Mouse (Mus musculus) limb, embryonic 12.5 days (tissue): ENCODE data around the gene Itgad. TPM values are rescaled to one million over a fixed set of nuclear protein-coding genes. Genes with fewer than 3 reads are reported as not detected.

Experiments
- ATAC-seq: fragments of 200-750 bp; cut with Nextera tagmentation; 2 replicates; pipeline ENCODE4 v1.8.0; 2017; ENCODE audit warnings: low read depth, moderate TSS enrichment; ENCODE audit not compliant: insufficient number of reproducible peaks, insufficient read depth, low FRiP score, low TSS enrichment
- H3K27ac ChIP-seq: fragments of 300-500 bp; sonication (generic); 2 replicates; pipeline ENCODE4 v1.5.1; 2016; ENCODE audit warnings: mild to moderate bottlenecking, moderate library complexity
- H3K27me3 ChIP-seq: fragments of 300-500 bp; sonication (generic); 2 replicates; pipeline ENCODE4 v1.6.1; 2016; ENCODE audit warnings: mild to moderate bottlenecking, moderate library complexity
- H3K36me3 ChIP-seq: fragments of 300-500 bp; sonication (generic); 2 replicates; pipeline ENCODE4 v1.6.1; 2016; ENCODE audit warnings: mild to moderate bottlenecking, moderate library complexity
- H3K4me1 ChIP-seq: fragments of 300-500 bp; sonication (generic); replicated peaks from 2 replicates; pipeline ENCODE4 v1.6.1; 2016
- H3K4me2 ChIP-seq: fragments of 300-500 bp; sonication (generic); 2 replicates; pipeline ENCODE4 v1.6.1; 2016; ENCODE audit warnings: mild to moderate bottlenecking, moderate library complexity
- H3K4me3 ChIP-seq: fragments of 300-500 bp; sonication (generic); replicated peaks from 2 replicates; pipeline ENCODE4 v1.5.1; 2016; ENCODE audit warnings: mild to moderate bottlenecking
- H3K9ac ChIP-seq: fragments of 300-500 bp; sonication (generic); replicated peaks from 2 replicates; pipeline ENCODE4 v1.6.1; 2016; ENCODE audit warnings: mild to moderate bottlenecking, moderate library complexity
- H3K9me3 ChIP-seq: fragments of 300-500 bp; sonication (generic); 2 replicates; pipeline ENCODE4 v1.6.1; 2016; ENCODE audit warnings: mild to moderate bottlenecking, moderate library complexity
- WGBS: fragments of 180-500 bp; shearing (Covaris S2); methylation state at CpG from one replicate; pipeline ENCODE4 v1.1.7; 2016; 5-methylcytosine and 5-hydroxymethylcytosine counted together
- polyA plus RNA-seq: library from polyadenylated mRNA; unstranded; fragments of >200 nt; fragmentation: Nextera tagmentation; extraction: Ambion mirVana; gene quantifications from 2 replicates; pipeline ENCODE4 v1.2.1, GENCODE M21; 2016

Itgad gene
- polyA plus RNA-seq, 1 experiment from 2014 or later: not detected

DNA sequence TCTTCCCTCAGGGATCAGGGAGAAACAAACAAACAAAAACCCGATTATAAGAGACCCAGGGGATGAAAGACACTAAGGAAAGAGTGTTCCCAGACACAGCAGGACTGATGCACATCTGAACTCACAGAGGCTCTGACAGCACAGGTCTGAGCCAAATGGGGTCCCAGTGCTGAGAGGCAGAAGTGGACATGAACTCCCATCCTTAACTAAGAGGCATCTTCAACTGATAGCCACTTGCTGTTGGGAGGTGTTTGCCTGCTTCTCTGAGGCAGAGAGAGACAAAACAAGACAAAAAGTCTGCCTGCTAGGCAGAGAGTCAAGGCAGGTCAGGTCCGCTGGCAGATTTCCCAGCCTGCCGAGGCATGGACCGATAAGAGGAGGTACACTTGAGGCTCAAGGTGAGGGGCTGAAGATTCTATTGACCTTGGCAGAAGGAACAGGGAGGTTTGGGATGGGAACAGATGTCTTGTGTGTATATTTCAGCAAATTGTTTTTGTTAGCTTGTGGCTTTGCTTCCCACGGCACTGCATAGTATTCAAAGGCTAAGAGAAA lies 102.7 kb downstream of the Itgad start:
- Histone ChIP-seq H3K27me3 (no peaks in the 10 kb centered on the region; the same call in 1 of the 2 replicates), H3K4me1 (peaks cover 10% of the 10 kb centered on the region), H3K4me3 (no peak overlapping the region), H3K4me2 (no peak overlapping the region), H3K9ac (no peak overlapping the region), H3K27ac (no peak overlapping the region), H3K36me3 (no peaks in the 10 kb centered on the region), H3K9me3 (no peaks in the 10 kb centered on the region)
- no peak for ATAC-seq
- 65% methylated on average over 5 of the region's 5 CpGs for WGBS

GRCm38 (mm10) chr7:128265411-128265810 lies 111.2 kb downstream of the Itgad start, which contains the start of gene Slc5a2:
Gene Slc5a2 (plus strand): TSS chr7:128265657.
- 85% methylated on average over 6 of the region's 6 CpGs for WGBS
- H3K27ac ChIP-seq: no peak within 1 kb of the TSS
- no peak within 1 kb of the TSS for H3K4me3 ChIP-seq
- H3K9ac ChIP-seq: no peak within 1 kb of the TSS
- H3K4me1 ChIP-seq: no peaks in the 10 kb centered on the region
- H3K9me3 ChIP-seq: no peaks in the 10 kb centered on the region
- ATAC-seq: no peak
- peaks cover 4% of the 10 kb centered on the region; the same call in 1 of the 2 replicates for H3K36me3 ChIP-seq
- H3K4me2 ChIP-seq: no peak within 1 kb of the TSS
- no peaks in the 10 kb centered on the region; the same call in 1 of the 2 replicates for H3K27me3 ChIP-seq

GRCm38 (mm10) chr7:128266056-128266455 lies 111.9 kb downstream of the Itgad start:
- Histone ChIP-seq H3K9ac (no peak overlapping the region), H3K4me2 (no peak overlapping the region), H3K27me3 (no peaks in the 10 kb centered on the region; the same call in 1 of the 2 replicates), H3K4me3 (no peak overlapping the region), H3K9me3 (no peaks in the 10 kb centered on the region), H3K36me3 (peaks cover 10% of the 10 kb centered on the region; the same call in 1 of the 2 replicates), H3K4me1 (no peaks in the 10 kb centered on the region), H3K27ac (no peak overlapping the region)
- 79% methylated on average over 5 of the region's 5 CpGs for WGBS
- ATAC-seq: no peak

DNA sequence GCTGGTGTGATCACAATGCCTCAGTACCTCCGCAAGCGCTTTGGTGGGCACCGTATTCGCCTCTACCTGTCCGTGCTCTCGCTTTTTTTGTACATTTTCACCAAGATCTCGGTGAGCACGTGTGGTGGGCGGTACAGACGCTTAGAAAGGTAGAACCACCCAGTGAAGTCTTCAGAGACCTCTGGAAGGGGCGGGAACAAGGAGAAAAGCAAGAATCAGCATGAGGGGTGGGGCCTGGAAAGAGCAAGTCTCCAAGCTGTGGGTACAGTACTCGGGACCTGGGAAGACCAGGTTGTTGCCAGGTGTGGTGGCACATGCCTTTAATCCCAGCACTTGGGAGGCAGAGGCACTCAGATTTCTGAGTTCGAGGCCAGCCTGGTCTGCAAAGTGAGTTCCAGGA lies 113.2 kb downstream of the Itgad start:
- ATAC-seq: no peak
- Histone ChIP-seq H3K4me1 (no peaks in the 10 kb centered on the region), H3K36me3 (peaks cover 23% of the 10 kb centered on the region), H3K27me3 (no peaks in the 10 kb centered on the region; the same call in 1 of the 2 replicates), H3K4me2 (no peak overlapping the region), H3K27ac (no peak overlapping the region), H3K4me3 (no peak overlapping the region), H3K9me3 (no peaks in the 10 kb centered on the region), H3K9ac (no peak overlapping the region)
- 61% methylated on average over 13 of the region's 13 CpGs for WGBS

- Histone ChIP-seq H3K9me3 (no peaks in the 10 kb centered on the region), H3K27ac (no peak overlapping the region), H3K4me3 (no peak overlapping the region), H3K4me2 (no peak overlapping the region), H3K36me3 (peaks cover 26% of the 10 kb centered on the region), H3K4me1 (no peaks in the 10 kb centered on the region), H3K9ac (no peak overlapping the region), H3K27me3 (no peaks in the 10 kb centered on the region; the same call in 1 of the 2 replicates)
- ATAC-seq: no peak
- WGBS: 82% methylated on average over 7 of the region's 7 CpGs
These were observed 113.6 kb downstream of the Itgad start for GRCm38 (mm10) chr7:128267813-128268212.

DNA sequence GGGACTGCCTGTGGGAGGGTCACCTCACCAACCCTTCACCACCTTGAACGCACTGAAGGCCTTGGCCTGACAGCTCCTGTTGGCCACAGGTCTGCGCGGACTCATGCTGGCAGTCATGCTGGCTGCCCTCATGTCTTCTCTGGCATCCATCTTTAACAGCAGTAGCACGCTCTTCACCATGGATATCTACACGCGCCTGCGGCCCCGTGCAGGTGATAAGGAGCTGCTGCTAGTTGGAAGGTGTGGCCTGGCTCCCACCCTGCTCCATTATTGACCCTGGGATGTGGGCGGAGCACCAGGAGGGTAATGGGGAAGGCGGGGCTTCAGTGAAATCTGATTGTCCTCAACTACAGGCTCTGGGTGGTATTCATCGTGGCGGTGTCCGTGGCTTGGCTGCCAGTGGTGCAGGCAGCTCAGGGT lies 116.3 kb downstream of the Itgad start:
- H3K27ac ChIP-seq: no peak overlapping the region
- 0 out of 2 replicates have a peak, but pooled peaks have one; percentile 43 for ATAC-seq
- peaks cover 52% of the 10 kb centered on the region for H3K36me3 ChIP-seq
- 58% methylated on average over 13 of the region's 13 CpGs for WGBS
- no peak overlapping the region for H3K9ac ChIP-seq
- no peaks in the 10 kb centered on the region for H3K4me1 ChIP-seq
- no peaks in the 10 kb centered on the region for H3K9me3 ChIP-seq
- H3K4me2 ChIP-seq: no peak overlapping the region
- H3K27me3 ChIP-seq: no peaks in the 10 kb centered on the region; the same call in 1 of the 2 replicates
- H3K4me3 ChIP-seq: no peak overlapping the region

DNA sequence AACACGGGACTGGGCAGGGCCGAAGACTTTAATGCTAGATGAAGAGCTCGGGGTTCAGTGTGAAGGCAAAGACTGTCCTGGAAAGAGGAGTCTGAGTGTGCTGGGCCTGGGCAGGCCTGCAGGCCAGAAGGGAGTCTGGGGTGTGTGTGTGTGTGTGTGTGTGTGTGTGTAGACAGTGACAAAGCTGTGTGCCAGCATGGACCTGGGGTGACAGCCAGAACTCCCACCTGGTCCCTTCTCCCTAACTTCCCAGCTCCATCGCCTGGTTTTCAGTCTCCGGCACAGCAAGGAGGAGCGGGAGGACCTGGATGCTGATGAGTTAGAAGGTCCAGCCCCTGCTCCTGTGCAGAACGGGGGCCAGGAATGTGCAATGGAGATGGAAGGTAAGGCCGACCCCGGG lies 117.3 kb downstream of the Itgad start:
- no peak for ATAC-seq
- H3K4me1 ChIP-seq: no peaks in the 10 kb centered on the region
- 90% methylated on average over 7 of the region's 9 CpGs for WGBS
- H3K27ac ChIP-seq: no peak overlapping the region
- no peak overlapping the region for H3K4me2 ChIP-seq
- peaks cover 62% of the 10 kb centered on the region for H3K36me3 ChIP-seq
- no peaks in the 10 kb centered on the region for H3K9me3 ChIP-seq
- no peaks in the 10 kb centered on the region for H3K27me3 ChIP-seq
- H3K9ac ChIP-seq: no peak overlapping the region
- H3K4me3 ChIP-seq: no peak overlapping the region

Other genes with a start within 250 kb of the Itgad start
- 50.9 and 51.3 TPM in 2 replicates for gene Kat8, start 241.9 kb upstream of the Itgad start, polyA plus RNA-seq
- gene Prss8, start 224.3 kb upstream of the Itgad start, polyA plus RNA-seq: 5.0 TPM in 2 replicates
- gene Prss36, start 207.7 kb upstream of the Itgad start, polyA plus RNA-seq: 9.6 and 10.7 TPM in 2 replicates
- 597 and 605 TPM in 2 replicates for gene Fus, start 186.9 kb upstream of the Itgad start, polyA plus RNA-seq
- 9.2 and 10.5 TPM in 2 replicates for gene Pycard, start 160.5 kb upstream of the Itgad start, polyA plus RNA-seq
- 0.23 and 0.61 TPM in 2 replicates for gene Trim72, start 150.4 kb upstream of the Itgad start, polyA plus RNA-seq
- gene Itgam, start 91.7 kb upstream of the Itgad start, polyA plus RNA-seq: 0.64 and 0.89 TPM in 2 replicates
- gene Gm49368, start 91.7 kb upstream of the Itgad start, polyA plus RNA-seq: not detected in 2 replicates
- gene Itgax, start 24.8 kb upstream of the Itgad start, polyA plus RNA-seq: not detected in 2 replicates
- gene Cox6a2, start 52.0 kb downstream of the Itgad start, polyA plus RNA-seq: 6.8 and 10.4 TPM in 2 replicates
- gene Armc5, start 83.0 kb downstream of the Itgad start, polyA plus RNA-seq: 16.2 and 17.9 TPM in 2 replicates
- gene 9130023H24Rik, start 83.7 kb downstream of the Itgad start, polyA plus RNA-seq: 9.9 and 10.1 TPM in 2 replicates
- 22.3 and 27.7 TPM in 2 replicates for gene Tgfb1i1, start 92.4 kb downstream of the Itgad start, polyA plus RNA-seq
- not detected in 2 replicates for gene Slc5a2, start 111.3 kb downstream of the Itgad start, polyA plus RNA-seq
- gene BC017158, start 143.8 kb downstream of the Itgad start, polyA plus RNA-seq: 22.5 and 28.0 TPM in 2 replicates